Mouse (Mus musculus) adrenal gland, adult (tissue): Measurements from ENCODE around the gene Bcl6.

Experiments used
- DNase-seq, 2 experiments: peaks; one replicate each; pipeline ENCODE4 v3.0.0; 2022 to 2023; ENCODE audit warnings: low spot score in 1 of 2; ENCODE audit not compliant: inconsistent age in 2 of 2

The Bcl6 gene

DNA sequence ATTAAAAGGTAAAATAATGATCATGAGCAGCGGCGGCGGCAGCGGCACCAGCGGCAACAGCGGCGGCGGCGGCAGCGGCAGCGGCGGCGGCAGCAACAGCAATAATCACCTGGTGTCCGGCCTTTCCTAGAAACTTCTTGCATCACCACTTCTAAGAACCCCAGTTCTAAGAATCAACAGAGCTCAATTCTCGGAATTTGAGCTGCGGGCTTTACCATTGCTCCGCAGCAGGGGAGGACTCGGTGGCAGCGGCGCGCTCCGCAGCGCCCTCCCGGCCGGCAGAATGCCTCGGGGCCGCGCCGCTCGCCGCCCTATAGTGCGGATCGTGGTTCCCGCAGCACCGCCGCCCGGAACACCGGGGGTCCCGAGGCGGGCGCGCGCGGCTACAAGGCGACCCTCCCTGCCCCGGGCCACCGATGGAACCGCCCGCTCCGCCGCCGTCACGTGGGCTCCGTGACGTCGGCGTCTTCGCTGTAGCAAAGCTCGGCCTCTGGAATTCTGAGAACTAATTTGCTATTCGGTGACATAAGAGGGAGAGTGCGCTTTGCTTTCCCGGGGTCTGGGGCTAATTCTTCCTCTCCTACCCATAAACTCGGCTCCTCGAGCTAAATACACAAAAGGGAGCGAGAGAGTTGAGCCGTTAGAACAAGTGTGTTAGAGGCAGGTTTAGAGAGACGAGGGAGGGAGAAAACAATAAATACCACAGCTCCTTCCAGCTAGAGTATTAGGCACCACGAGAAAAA lies at the start of gene Bcl6, which contains the start of gene Gm37419:
Gene Bcl6 (minus strand): TSS at position 387 of the 743 bp plus-strand sequence.
Gene Gm37419 (plus strand): TSS at position 17 of the 743 bp plus-strand sequence.
- peak; percentile 90 to 98 for DNase-seq

DNA sequence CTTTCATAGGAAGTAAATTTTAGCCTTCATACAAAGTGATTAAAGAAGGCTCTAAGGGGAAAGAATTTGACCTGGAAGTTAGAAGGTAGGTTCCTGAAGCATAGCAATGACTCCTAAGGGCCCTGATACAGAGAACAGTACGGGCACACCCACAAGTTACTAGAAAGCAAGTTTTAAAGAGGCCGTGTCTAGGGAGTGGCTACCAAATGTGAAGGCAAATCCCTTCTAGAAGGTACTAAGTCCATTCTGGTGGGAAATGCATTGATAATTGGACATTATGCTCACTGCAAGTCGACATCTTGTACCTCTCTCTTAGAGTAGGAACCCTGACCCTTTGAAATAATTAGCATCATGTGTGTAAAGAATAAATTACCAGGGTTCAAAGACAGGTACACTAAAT lies 47.7 kb upstream of the Bcl6 start:
- DNase-seq: no peak

DNA sequence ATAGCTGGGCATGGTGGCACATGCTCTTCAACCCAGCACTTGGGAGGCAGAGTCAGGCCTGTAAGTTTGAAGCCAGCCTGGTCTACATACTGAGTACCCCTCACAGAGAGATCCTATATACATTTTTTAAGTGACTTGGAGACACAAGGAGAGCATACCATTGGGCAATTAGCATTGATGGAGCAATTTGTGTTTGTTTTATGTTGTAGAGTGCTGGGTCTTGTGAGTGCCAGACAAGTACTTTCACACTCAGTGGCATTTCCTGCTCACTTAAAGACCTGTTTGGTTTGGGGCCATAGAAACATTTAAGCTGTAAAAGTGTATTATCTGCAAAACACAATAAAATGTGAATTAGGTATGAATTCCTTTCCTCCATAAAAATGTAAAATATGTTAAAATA lies 47.1 kb upstream of the Bcl6 start:
- no peak for DNase-seq

DNA sequence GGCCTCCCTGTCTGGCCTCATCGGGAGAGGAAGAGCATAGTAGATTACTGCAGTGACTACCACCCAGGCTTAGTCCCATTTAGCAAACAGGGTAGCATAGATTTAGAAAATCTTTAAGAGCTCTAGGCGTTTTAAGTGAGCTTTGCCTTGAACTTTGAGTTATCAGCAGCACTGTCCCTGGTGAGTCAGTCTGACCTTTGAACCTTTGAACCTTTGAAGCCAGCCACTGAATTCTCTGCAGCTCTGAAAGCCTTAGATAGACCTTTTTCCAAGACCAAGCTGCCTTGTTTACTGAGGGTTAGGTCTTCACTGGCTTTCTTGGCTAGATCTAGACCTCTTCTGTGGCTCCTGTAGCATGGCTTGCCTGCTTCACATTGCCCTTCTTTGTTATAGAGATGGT lies 45.8 kb upstream of the Bcl6 start:
- peak; percentile 45 to 77 for DNase-seq

DNA sequence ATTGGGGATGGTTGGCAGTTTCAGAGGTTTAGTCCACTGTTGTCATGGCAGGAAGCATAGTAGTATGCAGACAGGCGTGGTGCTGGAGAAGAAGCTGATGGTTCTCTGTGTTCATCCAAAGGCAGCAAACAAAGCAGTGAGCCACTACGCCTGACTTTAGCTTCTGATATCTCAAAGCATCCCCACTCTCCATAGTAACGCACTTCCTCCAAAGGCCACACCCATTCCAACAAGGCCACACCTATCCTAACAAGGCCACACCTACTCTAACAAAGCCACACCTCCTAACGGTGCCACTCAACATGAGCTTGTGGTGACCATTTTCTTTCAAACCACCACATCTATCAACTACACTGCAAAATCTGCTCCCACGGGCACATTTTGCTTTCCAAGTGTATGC lies 44.6 kb upstream of the Bcl6 start:
- no peak for DNase-seq

DNA sequence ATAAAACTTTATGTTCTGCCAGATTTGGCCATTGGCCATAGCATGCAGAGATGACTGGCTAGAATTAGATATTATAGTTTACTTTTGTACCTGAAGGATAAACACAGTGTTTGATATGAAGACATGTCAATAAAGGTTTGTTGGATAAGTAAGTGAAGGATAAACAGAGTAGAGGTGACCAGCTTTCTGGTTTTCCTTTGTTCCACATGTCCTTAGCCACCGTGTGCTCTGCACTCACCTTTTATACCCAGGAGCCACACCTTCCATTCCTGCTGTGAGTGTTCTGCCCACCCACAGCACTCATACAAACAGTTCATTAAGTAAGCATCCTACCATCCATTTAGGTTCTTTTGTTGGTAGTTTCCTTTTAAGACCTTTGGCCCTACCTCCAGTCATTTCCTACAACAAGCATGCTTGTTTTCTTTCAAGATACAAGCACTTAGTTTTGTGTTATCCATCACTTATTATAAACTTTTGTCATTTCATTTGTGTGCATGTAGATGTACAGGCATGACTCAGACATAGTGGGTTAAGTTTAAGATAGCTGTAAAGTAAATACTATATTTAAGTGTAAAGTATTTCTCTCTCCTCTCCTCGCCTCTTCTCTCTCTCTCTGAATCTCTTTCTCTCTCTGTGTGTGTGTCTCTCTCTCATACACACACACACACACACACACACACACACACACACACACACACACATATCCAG lies 41.5 kb upstream of the Bcl6 start:
- no peak for DNase-seq

DNA sequence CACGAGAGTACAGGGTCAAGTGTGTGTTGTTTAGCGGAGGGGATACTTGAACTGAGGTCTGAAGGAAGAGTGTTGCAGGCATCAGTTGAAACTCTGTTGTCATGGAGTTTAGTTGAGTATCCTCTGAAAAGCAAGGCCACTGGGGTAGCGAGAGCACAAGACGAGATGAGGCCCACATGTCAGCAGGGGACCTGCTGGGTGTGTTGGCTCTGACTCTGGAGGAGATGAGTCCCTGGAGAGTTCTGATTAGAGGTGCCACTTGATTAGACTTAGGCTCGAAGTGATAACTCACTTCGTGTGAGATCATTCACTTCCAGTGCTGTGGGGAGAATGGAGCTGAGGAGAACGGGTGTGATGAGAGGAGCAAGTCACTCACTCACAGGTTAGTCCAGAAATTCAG lies 36.8 kb upstream of the Bcl6 start:
- DNase-seq: no peak

DNA sequence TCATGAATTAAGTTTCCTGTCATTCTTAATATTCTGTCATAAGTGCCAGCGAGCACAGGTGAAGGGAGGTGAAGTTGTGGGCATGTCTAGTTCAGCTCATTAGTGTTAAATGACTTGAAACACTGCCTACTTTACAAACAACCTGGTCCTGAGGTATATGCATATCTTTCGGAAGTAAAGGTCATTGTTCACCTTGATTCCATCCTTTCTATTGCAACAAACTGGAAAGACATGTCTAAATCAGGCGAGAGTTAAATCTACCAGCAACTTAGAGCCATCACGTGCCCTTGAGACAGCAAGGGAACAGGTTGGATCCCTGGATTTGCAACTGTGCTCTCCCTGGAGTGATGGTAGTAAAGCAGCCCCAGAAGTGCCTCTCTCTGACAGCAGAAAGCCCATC lies 34.0 kb upstream of the Bcl6 start:
- no peak for DNase-seq

DNA sequence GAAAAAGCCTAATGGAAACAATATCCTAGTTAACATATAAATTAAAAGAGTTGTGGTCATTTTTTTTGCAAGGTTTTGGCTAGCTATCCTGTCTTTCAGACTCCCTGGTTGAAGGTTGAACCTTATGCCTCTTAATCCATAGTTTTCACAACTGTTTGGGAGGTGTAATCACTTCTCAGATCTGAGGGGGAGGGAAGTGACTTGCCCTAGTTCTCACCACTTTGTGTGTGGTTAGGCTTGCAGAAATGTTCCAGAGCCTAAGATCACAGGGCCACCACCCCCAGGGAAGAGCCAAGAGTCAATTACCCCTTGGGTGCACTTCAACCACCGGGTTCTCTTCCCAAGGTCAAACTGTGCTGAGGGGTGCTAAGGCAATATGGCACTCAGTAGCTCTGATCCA lies 33.1 kb upstream of the Bcl6 start:
- DNase-seq: no peak

DNA sequence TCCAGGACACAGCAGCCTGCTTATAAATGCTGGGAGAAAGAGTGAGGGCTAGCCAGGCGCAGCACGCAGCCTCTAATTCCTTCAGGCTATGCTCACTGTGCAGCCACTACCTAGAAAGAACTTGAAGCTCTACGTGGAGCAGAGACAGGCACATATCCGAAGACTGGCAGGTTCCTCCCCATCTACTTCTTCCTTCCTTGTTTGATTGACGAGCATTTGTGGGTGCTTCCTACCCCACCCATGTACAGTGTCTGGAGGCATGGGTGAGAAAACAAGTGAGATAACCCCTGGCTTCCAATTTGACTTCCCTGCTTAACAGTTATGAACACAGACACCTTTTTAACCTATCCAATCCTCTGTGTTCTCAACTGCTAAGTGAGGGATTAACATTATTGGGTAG lies 28.1 kb upstream of the Bcl6 start:
- DNase-seq: no peak

DNA sequence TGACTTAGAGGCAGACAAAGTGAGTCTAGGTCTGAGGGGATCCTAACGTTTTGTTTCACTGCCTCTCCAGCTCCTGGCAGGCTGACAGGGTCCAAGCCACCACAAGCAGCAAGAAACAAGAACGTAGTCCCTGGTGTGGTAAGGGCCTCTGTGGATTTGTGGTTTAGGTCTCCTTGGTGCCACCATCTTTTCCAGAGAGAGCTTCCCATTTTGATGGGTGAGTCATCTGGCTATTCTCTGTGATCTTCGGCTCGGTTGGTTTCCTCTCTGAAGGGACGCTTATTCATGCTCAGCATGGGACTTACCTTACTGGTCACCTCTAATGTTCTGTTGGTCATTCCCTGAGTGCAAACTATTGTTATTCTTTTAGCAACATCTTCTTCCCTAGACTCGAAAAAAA lies 27.6 kb upstream of the Bcl6 start:
- no peak for DNase-seq

DNA sequence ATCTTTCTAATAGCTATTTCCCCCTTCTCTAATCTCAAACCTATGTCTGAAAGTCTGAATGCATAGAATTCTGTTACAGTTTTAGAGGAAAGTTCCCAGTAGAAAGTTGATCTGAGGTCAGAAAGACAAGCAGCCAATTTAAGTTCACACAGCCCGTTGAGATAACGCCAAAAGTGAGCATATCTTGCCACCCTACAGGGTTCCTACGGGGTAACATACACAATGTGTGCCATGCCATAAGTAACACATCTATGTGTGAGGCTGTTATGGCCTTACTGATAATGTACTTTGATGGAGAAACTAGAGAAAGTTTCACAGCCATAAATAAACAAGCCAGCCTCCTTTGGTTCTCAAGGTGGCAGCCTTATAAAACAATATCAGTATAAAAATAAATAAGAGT lies 25.7 kb upstream of the Bcl6 start:
- no peak for DNase-seq

DNA sequence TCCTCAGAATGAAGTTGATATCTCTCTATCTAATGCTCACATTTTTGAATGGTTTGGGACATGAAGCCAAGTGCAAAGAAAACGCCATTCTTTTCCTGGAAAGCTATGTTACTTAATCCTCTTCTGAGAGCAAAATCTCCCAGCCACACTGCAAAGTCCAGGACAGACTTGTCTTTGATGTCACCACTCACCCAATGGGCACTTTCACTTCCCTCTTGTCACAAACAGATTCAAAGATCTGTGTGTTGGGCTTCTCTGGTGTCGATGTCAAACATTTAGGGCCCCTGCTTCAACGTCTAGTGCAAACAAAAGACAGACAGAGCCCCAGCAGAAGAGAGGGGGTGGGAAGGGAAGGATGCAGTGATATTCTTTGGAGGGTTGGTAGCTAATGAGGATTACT lies 23.4 kb upstream of the Bcl6 start:
- DNase-seq: no peak

DNA sequence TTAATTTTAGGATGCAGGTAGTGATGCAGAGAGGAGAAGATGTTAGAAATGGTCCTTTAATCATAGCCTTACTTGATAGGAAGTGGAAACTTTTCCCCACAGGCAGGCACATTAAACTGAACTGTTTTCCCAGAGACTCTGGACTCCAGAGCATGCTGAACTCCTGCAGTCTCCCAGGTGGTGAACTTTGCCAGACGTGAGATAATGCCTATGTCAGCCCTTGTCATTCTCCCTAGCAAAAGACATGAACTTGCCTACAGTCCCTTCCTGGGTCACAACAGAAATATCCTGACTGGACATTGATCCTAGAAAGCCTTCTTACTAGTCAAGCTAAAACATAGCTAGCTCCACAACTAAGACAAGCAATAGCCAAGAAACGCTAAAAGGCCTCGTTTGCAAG lies 22.7 kb upstream of the Bcl6 start:
- no peak for DNase-seq

DNA sequence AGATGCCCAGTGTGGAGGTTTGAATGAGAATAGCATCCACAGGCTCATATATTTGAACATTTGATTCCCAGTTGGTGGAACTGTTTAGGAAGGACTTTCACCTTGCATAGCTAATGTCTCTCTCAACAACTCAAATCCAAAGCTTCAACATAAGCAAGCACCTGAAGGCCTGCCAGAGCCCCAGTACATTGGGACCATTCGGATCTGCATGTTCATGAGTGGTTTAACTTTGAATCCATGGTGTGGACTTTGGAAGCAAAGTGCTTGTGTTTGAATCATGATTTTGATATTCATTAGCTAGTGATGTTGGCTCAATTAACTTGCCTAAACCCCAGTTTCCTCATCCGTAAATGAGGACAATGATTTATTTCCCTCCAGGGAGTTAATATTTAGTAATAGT lies 21.2 kb upstream of the Bcl6 start:
- no peak for DNase-seq

DNA sequence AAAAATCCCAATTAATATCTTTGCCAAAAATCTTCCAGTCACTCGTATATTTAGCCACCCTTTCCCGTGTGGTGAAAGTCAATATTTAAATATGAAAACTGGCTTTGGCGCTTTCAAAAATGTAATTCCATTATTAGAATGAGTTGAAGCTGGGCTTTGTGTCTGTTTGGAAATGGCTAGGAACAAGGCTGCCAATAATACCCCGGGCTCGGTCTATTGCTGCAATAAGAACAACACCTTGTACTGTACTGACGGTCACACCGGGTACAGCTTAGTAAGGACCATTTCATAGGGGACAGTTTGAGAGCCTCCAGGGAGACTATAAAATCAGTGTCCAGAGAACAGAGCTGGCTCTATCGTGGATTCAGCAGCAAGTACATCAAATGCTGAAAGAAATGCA lies 17.3 kb upstream of the Bcl6 start:
- no peak for DNase-seq

DNA sequence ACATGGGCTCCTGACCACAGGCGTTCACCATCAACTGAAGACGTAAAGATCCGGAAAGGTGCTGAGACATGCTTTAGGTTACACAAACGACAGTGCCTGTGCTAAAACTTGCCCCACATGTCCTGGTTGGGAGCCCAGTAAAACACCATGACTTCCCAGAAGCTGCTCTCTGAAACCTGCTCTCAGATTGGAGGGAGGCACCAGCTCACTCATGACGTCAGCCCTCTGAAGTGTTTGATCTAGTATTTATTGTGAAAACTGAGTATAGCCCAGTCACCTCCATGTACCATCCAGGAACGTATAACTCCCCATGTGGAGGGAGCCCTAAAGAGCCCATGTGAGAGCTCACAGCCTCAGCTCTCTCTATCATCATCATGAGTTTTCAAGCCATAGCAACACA lies 9.3 kb upstream of the Bcl6 start:
- DNase-seq: no peak

DNA sequence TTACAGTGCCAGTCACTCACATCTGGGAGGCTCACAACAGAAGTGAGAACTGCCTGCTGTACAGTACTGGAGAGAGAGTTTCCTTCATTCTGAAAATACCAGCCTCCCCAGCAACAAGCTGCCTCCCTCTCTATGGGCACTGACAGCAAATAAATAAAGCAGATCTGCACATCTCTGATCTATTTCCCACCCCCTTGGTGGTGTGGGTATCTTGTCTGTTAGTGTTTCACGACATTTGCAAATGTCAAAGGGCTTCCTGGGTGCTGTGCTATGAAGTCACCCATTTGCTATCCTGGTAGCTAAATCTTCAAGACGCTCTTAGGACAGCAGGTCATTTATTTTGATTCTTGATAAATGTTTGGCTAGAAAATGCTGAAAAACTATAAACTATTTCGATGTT lies 8.6 kb upstream of the Bcl6 start:
- DNase-seq: no peak

DNA sequence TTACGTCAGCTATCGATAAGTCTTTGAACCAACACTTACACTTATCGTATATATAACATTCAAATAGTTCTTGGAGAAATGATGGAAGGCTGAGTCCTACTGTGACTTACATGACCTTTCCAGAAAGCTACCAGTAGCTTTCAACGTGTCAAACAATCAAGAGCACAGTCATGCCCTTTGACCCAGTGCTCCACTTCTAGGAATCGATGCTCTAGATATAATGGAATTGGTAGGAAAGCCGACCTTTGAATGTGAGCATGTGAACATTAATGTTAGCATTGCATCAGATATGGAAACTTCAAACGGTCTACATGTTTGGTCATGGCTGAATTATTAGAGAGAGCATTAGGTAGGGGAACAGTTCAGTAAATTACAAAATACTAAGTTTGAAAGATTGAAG lies 7.7 kb upstream of the Bcl6 start:
- no peak for DNase-seq

DNA sequence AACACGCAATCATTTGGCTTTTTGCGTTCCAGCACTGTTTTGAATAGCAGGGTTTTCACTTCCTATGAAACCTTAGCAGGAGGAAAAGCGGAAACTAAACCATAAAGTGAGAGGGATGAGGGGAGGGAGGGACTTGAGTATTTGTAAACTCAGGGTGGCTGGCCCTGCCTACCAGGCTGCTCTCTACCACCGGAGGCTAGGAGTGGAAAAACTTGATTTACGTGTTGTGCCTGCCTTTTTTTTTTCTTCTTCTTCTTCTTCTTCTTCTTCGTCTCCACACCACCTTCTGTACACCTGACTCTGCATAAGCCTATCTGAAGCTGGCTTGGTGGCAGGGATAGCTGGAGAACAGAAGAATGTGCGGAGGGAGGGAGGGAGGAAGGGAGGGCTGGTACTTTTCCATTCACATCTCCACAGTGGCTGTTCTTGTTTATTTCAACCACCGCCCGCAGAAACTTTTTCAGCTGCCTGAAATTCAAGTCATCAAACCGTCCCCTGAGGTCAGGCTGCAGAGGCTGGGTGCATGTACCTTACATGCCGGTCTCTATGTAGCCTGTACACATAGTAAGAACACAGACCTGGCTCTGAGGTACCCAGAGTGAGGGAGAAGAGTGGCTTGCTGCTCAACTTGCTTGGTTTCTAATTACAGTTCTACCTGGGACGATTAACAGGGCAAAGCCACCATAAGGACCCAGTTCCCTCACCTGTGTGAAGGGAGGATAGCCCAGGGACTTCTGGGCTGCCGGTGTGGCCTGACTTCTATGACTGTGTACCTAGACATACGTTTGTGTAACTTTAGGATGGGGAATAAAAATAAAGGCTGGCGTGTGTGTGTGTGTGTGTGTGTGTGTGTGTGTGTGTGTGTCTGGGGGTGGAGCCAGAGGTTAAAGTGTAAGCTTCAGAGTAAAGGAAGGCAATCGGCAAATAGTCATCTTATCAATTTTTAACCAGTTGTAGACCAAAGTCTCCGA lies 5.0 kb upstream of the Bcl6 start:
- peak; percentile 59 to 86 for DNase-seq

DNA sequence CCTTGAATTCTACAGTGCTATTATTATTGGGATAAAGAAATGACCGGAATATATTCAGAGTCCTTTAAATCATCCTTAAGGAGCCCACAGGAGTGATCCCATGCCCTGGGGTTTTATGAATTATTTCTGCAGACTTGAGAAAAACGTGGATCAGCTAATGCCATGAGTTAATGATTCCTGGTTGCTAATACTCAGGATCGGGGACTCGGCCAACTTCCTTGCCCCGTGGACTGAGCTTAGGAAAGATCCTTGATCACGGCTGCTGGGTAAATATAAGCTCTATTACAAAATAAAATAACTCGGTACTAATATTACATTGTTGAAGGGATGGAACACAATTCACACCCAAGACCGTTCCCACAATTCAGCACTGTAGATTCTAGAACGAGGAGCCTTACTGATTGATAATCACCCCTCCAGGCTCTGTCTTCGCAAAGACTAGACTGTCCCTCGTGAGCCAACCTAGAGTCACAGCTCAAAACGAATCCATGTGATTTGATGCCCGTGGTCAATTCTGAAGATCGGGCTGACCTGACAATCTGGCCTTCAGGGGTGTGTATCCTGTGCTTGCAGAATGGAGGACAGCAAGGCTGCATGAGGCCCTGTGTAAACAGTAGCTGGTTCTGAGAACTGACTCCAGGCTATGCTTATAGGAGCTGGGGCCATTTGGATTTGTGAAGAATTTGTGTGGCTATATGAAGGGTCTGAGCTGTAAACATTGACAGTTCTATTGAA lies 3.4 kb upstream of the Bcl6 start:
- peak in 1 of 2 experiments; percentile 40 for DNase-seq
